Mouse (Mus musculus) cerebellum, adult 11-12 months (tissue): Measurements from ENCODE around the gene Zmiz1.

ENCODE experiments used
- DNase-seq: peaks from one replicate; pipeline ENCODE4 v3.0.0; 2022

The Zmiz1 gene

GRCm38 (mm10) chr14:25459016-25459393 is at the start of gene Zmiz1:
Gene Zmiz1, plus strand, starts transcription at chr14:25459185.
- peak; percentile 90 for DNase-seq

DNA sequence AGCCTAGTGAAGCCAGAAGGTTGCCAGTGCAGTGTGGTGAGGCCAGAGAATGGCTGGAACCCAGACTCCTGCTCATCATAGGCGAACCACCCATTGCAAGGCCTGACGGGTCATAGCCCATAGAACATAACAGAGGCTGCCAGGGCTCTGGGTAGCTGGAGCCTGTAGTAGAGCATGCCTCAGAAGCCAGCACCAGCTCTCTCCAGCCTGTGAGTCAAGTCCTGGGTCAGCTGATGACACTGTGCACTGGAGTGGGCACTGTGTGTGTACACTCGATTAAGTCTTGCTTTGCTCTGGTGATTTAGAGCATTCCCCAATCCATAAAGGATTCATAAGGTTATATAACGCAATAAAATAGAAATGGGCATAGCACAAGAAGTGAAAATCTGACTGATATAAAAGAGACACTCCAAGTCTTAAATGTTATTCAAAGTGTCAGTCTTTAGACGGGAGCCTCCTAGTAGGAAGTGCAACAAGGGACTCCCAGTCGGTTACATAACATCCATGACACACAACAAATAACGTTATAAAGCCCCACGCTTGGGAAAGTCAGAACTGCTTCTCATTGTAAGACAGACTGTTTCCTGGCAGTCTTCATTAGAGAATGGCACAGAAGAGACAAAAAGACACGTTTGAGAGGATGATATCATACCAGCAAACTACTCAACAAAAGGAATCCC is 47.0 kb upstream of the Zmiz1 start:
- no peak for DNase-seq

DNA sequence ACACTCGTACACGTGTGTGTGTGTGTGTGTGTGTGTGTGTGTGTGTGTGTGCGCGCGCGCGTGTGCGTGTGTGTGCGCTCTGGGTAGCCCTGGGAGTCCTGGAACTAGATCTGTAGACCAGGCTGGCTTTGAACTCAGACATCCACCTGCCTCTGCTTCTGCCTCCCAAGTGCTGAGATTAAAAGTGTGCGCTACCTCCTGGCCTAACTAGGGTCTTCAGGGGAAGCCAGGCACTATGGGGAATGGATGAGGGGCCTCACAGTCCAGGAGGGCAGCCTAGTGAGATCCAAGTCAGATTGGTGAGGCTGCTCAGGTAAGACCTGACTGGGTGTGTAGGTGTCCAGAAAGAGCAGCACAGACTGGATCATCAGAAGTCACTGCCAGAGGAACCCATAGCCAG is 46.2 kb upstream of the Zmiz1 start:
- DNase-seq: no peak

DNA sequence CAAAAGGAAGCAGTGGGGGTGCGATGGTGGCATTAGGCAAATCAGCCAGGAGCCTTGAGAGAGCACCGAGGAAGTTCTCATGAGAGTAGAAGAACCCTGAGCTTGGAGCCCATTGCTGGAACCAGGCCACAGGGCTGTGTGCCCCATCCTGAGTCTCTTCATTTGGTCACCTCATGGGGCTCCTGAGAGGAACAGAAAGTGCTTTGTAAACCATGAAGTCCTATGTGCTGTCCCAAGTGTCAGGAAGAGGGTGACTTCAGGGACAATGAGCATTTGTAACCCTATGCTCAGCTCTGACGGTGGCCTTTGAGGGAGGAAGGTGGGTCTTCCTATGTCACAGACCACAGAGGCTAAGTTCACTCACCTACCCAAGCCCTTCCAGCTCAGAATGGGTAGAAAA is 45.5 kb upstream of the Zmiz1 start:
- no peak for DNase-seq

DNA sequence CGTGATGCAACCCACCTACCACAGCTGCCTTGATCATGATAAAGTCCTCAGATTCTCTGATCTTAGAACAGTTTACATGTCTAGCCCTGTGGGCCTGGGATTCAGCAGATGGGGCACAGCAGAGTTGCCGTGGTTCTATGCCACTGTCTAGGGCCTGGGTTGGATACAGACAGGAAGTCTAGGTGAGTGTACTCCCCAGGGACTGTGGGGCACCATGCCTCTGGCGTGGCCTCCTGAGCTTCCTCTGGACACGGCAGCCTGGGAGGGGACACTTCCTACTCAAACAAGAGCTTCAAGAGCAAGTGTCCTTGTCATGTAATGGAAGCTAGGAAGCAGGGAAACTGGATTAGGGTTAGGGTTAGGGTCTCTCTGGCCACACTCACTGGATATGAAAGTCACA is 44.9 kb upstream of the Zmiz1 start:
- DNase-seq: no peak

- DNase-seq: no peak
Measured at GRCm38 (mm10) chr14:25420001-25420690, 38.8 kb upstream of the Zmiz1 start.

DNA sequence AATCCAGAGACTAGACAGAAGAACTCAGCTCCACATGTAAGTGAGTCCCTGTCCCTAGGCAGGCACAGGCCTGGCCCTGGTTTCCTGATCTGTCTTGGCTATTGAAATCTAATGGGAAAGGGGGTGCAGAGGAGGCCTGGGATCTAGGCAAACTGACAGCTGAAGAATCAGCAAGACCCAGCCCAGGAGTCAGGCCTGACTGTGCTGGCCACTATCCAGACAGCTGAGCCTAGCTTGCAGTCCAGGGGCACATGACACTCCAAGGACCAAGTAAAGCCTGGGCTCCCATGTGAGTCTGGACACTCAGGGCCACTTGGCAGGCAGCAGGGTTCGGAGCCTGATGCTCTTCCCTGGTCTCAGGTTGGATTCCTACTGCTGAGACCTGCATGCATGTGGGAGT is 38.0 kb upstream of the Zmiz1 start:
- no peak for DNase-seq

DNA sequence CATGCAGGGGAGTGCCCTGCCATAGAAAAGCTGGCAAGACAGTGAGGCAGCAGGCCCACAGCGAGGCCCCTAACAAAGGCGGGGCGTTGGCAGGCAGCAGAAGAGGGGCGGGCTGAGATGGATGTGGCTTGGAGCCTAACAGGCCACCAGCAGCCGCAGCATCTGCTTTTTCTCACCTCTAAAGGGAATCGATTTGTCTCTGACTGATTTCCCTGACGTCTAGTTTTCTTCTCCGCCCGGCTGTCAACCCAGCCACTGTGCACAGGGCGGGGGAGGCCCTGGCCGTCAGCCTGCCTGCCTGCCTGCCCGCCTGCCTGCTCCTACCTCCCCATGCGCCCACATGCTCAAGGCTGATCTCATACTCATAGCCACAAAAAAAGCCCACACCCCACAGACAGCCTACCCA is 37.4 kb upstream of the Zmiz1 start:
- peak; percentile 41 for DNase-seq

- DNase-seq: no peak
Measured at GRCm38 (mm10) chr14:25422946-25423345, 36.0 kb upstream of the Zmiz1 start.

DNA sequence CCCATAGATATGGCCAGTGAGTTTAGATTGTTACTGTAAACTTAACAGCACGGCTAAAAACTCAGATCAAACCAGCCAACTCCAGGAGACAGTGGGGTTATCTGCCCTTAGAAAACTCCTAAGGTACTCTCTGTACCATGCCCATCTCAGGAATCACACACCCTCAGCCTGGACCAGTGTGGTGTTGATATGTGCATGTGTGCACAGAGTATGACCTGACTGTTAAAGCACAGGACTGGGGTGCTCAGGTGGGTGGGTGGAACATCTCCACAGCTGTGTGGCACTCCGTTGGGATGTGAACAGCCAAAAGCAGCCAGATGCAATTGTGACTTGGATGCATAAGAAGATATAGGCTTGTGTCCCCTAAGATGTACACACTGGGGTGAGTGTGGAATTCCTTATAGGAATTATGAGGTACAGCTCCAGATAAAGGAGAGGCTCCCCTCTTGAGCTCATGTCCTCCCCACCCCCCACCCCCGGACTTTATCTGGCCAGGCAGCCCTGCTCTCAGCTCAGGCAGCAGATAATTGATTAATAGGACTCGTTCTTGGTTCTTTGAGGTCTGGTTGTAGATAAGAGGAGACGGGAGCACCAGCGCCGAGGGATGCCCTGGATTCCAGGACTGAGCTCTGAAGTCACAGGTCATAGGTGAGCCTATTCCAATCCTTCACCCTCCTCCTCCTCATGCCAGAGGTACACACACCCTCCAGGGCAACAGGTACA is 35.1 kb upstream of the Zmiz1 start:
- no peak for DNase-seq

DNA sequence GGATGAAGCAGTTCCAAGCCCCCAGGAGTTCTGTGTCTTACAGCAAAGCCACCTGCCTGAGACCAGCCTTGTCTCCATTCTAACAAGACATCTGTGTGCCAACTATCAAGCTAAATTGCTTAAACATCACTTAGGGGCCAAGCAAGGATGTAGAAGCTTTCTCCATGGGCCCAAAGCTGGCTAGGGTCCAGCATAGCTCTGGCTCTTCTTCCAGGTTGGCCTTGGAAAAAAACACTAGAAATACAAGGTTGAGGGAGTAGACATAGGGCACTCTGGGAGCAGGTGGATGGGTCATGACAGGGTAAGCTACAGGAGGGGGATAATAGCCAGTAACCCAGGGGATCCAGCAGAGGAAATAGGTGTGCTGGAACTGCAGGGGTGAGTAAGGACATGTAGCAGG is 20.7 kb upstream of the Zmiz1 start:
- no peak for DNase-seq

- DNase-seq: no peak
Measured at GRCm38 (mm10) chr14:25440116-25440515, 18.9 kb upstream of the Zmiz1 start.

DNA sequence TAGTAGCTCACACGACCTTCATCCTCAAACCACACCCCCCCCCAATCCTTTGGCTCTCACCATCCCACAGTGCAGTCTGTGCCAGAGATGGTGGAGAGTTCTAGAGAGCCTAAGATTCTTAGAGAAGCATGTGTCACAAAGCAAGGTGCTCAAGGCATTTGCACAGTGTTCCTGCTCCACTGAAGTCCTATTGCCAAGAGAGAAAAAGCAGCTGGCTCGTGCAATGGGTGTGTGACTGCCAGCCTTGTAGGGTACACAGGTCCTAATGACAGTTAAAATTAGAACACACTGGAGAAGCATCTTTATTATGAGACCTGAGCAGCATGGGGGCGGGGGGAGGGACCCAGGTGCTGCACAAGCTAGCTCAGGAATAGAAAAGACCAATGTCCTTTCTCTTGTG is 18.2 kb upstream of the Zmiz1 start:
- peak; percentile 1 for DNase-seq

DNA sequence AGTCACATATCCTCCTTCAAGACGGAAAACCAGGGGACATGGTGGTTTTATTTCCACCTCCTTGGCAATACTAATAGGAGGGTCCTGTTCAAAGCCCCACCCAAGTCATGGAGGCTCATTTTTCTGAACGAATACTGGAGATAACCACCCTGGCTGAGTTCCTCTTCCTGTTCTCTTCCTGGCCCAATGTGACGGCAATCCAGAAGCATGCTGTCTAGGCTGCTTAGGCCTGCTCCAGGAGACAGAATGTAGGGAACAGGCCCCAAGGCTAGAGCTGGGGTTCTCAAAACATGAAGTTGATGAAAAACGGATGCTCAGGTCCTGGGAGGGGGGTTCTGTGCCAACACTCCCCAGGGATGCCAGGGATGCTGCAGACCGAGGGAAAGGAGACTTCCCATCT is 17.5 kb upstream of the Zmiz1 start:
- peak; percentile 2 for DNase-seq

DNA sequence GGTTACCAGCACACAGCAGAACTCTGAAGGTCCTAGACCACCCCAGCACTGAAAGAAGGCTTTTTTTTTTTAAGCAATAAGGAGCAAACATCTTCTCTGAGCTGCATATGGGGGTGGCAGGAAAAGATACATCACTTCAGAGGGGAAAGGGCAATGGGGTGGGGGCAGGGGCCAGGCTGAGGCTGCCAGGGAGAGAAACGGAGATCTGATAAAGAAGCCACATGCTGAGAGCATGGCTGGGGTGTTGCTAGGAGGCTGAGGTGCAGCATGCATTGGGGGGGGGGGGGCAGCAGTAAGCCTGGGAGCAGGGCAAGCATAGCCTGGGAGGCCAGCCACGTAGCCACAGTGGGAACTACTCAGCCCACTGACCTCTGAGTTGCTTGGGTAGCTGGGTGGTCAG is 16.3 kb upstream of the Zmiz1 start:
- DNase-seq: peak; percentile 1

GRCm38 (mm10) chr14:25447136-25447775 is 11.7 kb upstream of the Zmiz1 start:
- DNase-seq: peak; percentile 4

- DNase-seq: peak; percentile 1
Measured at GRCm38 (mm10) chr14:25448471-25448870, 10.5 kb upstream of the Zmiz1 start.

DNA sequence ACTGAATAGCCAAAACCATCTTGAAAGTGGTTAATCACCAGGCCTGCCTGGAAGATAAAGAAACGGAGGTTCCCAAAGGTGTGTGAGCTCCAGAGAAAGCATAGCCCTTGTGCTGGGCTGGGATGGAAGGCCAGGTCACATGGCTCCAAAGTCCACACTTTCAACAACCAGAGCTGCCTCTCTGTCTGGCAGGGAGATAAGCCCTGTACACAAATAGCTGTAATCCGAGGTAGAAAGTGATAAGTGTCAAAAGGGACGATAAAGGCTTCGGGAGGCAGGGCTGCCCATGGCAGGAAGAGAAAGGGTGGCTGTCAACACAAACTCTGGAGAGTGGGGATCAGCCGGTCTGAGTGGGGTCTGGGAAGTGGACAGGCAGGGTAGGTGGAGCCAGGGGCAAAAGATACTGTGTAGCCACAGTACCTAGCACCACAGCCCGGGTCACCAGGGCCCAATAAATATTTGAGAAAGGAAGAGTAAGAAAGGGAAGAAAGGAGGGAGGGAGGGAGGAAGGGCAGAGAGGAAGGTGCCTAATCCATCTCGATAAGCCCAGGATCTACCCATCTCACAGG is 7.8 kb upstream of the Zmiz1 start:
- DNase-seq: peak; percentile 2

- peak; percentile 10 for DNase-seq
Measured at GRCm38 (mm10) chr14:25451699-25452632, 7.0 kb upstream of the Zmiz1 start.

DNA sequence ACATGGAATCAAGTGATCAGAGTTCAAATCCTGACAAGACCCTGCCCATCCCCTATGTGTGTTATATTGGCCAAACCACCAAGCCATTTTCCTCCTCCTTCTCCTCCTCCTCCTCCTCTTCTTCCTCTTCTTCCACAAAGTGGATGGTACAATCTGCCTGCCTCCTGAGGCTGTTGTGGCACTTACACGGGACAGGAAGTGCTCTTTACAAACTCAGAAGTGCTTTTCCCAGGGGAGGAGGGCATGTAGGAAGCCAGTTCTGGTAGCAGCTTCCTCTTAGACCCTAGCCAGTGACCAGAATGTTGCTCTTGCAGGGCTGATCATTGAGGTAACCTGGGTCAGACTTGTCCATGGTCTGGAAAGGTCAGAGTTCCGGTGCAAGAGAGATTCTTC is 6.4 kb upstream of the Zmiz1 start:
- peak; percentile 12 for DNase-seq

- DNase-seq: peak; percentile 78
Measured at GRCm38 (mm10) chr14:25454066-25454760, 4.8 kb upstream of the Zmiz1 start.
